12 mouse cellular contexts compared by ENCODE assay signal in genomic region chr11:84351150-84351549, GRCm38 (mm10).
DNase-seq lines count a peak whose midpoint lies in the region; ATAC-seq lines count a peak whose summit lies in the region.
"Had no signal": no experiment of that assay in that cellular context is flagged by ENCODE, and none has a peak within 500 bp of the region (broad histone marks: within the 10 kb centered on the region; RNA-seq: fewer than 3 reads in every experiment).

No protein-coding gene starts in this region.

- 0 out of 2 replicates have a peak overlapping the region, but pooled peaks have one; percentile 85 for H3K27ac ChIP-seq in neural tube, embryonic 13.5 days (replicated peaks)
- H3K27ac ChIP-seq in neural tube, embryonic 15.5 days (replicated peaks), result no peak overlapping the region
- H3K27ac ChIP-seq in liver, embryonic 16.5 days (ENCODE audit: low read length), result 0 out of 2 replicates have a peak overlapping the region, but pooled peaks have one; percentile 17
- H3K27ac ChIP-seq: gastrocnemius, adult 2 months; intestine, embryonic 15.5 days; limb, embryonic 12.5 days had no signal

- H3K9me3 ChIP-seq in neural tube, embryonic 13.5 days, result no peaks in the 10 kb centered on the region
- no peaks in the 10 kb centered on the region for H3K9me3 ChIP-seq in neural tube, embryonic 15.5 days (replicated peaks)
- no peaks in the 10 kb centered on the region for H3K9me3 ChIP-seq in liver, embryonic 16.5 days (replicated peaks; ENCODE audit: control insufficient read depth, low read length)
- H3K9me3 ChIP-seq: intestine, embryonic 15.5 days; limb, embryonic 12.5 days had no signal

- no peak for ATAC-seq in neural tube, embryonic 13.5 days (ENCODE audit: low read depth)
- no peak for ATAC-seq in neural tube, embryonic 15.5 days (ENCODE audit: low FRiP score)
- peak; percentile 73 for ATAC-seq in liver, embryonic 16.5 days (ENCODE audit: low read depth)
- ATAC-seq: intestine, embryonic 15.5 days had no signal

- intact Hi-C loops in gastrocnemius, postnatal 14 days (cut with DNase I; ENCODE audit: low total_unique reads), result no loop called here

- no peak overlapping the region for H3K9ac ChIP-seq in neural tube, embryonic 13.5 days
- H3K9ac ChIP-seq in neural tube, embryonic 15.5 days (replicated peaks), result no peak overlapping the region
- no peak overlapping the region for H3K9ac ChIP-seq in liver, embryonic 16.5 days (ENCODE audit: low read depth, low read length)
- H3K9ac ChIP-seq: intestine, embryonic 15.5 days; limb, embryonic 12.5 days had no signal

- H3K36me3 ChIP-seq in neural tube, embryonic 13.5 days, result no peaks in the 10 kb centered on the region
- H3K36me3 ChIP-seq in neural tube, embryonic 15.5 days, result no peaks in the 10 kb centered on the region
- no peaks in the 10 kb centered on the region for H3K36me3 ChIP-seq in liver, embryonic 16.5 days (ENCODE audit: control insufficient read depth, insufficient read depth)
- H3K36me3 ChIP-seq in splenic B cell, adult 2 months (ENCODE audit: control insufficient read depth, insufficient read depth, low read length, poor library complexity, severe bottlenecking), result no peaks in the 10 kb centered on the region
- H3K36me3 ChIP-seq: intestine, embryonic 15.5 days had no signal

- WGBS in neural tube, embryonic 13.5 days, result 100% methylated on average over 1 of the region's 1 CpGs
- 88% methylated on average over 1 of the region's 1 CpGs for WGBS in neural tube, embryonic 15.5 days
- 9% methylated on average over 1 of the region's 1 CpGs for WGBS in liver, embryonic 16.5 days (ENCODE audit: insufficient replicate concordance)

- H3K4me2 ChIP-seq in neural tube, embryonic 13.5 days, result no peak overlapping the region
- H3K4me2 ChIP-seq in neural tube, embryonic 15.5 days, result no peak overlapping the region
- no peak overlapping the region for H3K4me2 ChIP-seq in liver, embryonic 16.5 days (ENCODE audit: low read depth, low read length)
- H3K4me2 ChIP-seq: intestine, embryonic 15.5 days; limb, embryonic 12.5 days had no signal

- peaks cover 46% of the 10 kb centered on the region for H3K4me1 ChIP-seq in neural tube, embryonic 13.5 days (replicated peaks)
- H3K4me1 ChIP-seq in neural tube, embryonic 15.5 days, result peaks cover 25% of the 10 kb centered on the region
- peaks cover 5% of the 10 kb centered on the region; the same call in 1 of the 2 replicates for H3K4me1 ChIP-seq in liver, embryonic 16.5 days (ENCODE audit: control insufficient read depth, low read depth, low read length)
- H3K4me1 ChIP-seq: intestine, embryonic 15.5 days; limb, embryonic 12.5 days had no signal

- DNase-seq in c-Kit-positive CD71-positive TER-119-negative erythroid progenitor cells, embryonic 14.5 days (ENCODE audit: low read depth), result peak; percentile 42
- peak; percentile 35 for DNase-seq in splenic B cell, adult 2 months (ENCODE audit: low read depth, low spot score)
- DNase-seq in gastrocnemius, postnatal 14 days, result no peak
- DNase-seq in lung, adult 18-20 months, result no peak
- DNase-seq: gastrocnemius, adult 2 months; kidney, postnatal 14 days; lung, postnatal 4 days had no signal

- H3K4me3 ChIP-seq in neural tube, embryonic 13.5 days, result no peak overlapping the region
- no peak overlapping the region for H3K4me3 ChIP-seq in neural tube, embryonic 15.5 days (replicated peaks)
- H3K4me3 ChIP-seq in liver, embryonic 16.5 days (ENCODE audit: low read depth, low read length), result no peak overlapping the region
- H3K4me3 ChIP-seq: gastrocnemius, adult 2 months; intestine, embryonic 15.5 days; limb, embryonic 12.5 days had no signal

- no peaks in the 10 kb centered on the region for H3K27me3 ChIP-seq in neural tube, embryonic 13.5 days
- H3K27me3 ChIP-seq in neural tube, embryonic 15.5 days (replicated peaks), result no peaks in the 10 kb centered on the region
- H3K27me3 ChIP-seq in liver, embryonic 16.5 days (ENCODE audit: control insufficient read depth, insufficient read depth, low read depth, low read length), result no peaks in the 10 kb centered on the region
- H3K27me3 ChIP-seq in splenic B cell, adult 2 months (ENCODE audit: control insufficient read depth, insufficient read depth, low read length, poor library complexity, severe bottlenecking), result no peaks in the 10 kb centered on the region
- H3K27me3 ChIP-seq: intestine, embryonic 15.5 days; limb, embryonic 12.5 days had no signal

Comparison
In these comparisons a context has a peak if more than half of its experiments do, and no peak if none do; other contexts are left out.
1. DNase-seq: peak in c-Kit-positive CD71-positive TER-119-negative erythroid progenitor cells, embryonic 14.5 days (single experiment) and splenic B cell, adult 2 months (single experiment); none in gastrocnemius, postnatal 14 days (single experiment) and lung, adult 18-20 months (0 of 2).